Mouse (Mus musculus) cerebellum, postnatal 4 days (tissue): Measurements from ENCODE around the gene Capza1.
A peak's percentile ranks its signal among the peaks of the same experiment; 100 is the strongest.

Source experiments
- DNase-seq, 2 experiments: peaks; one replicate each; pipeline ENCODE4 v3.0.0; 2022; ENCODE audit warnings: low spot score in 2 of 2, mixed read lengths in 1 of 2

Capza1 gene

GRCm38 (mm10) chr3:104788561-104789311 lies 75.6 kb downstream of the Capza1 start:
- peak in 1 of 2 experiments; percentile 74 for DNase-seq

- no peak for DNase-seq
These were observed 76.2 kb downstream of the Capza1 start, which contains the start of gene Rhoc for GRCm38 (mm10) chr3:104788075-104788474. Gene Rhoc, plus strand, starts transcription at chr3:104788375.

- DNase-seq: no peak
These were observed 79.0 kb downstream of the Capza1 start for GRCm38 (mm10) chr3:104785284-104785683.

GRCm38 (mm10) chr3:104783971-104784500 lies 80.3 kb downstream of the Capza1 start:
- no peak for DNase-seq

GRCm38 (mm10) chr3:104782061-104782681 lies 82.1 kb downstream of the Capza1 start:
- DNase-seq: no peak

- no peak for DNase-seq
These were observed 82.8 kb downstream of the Capza1 start, which contains the start of gene Fam19a3 for GRCm38 (mm10) chr3:104781471-104781903. Gene Fam19a3, minus strand, starts transcription at chr3:104781840.

- DNase-seq: no peak
These were observed 83.5 kb downstream of the Capza1 start, which contains the start of gene Ppm1j for GRCm38 (mm10) chr3:104780561-104781420. Gene Ppm1j, plus strand, starts transcription at chr3:104781056.

GRCm38 (mm10) chr3:104779949-104780348 lies 84.4 kb downstream of the Capza1 start:
- peak in 1 of 2 experiments; percentile 79 for DNase-seq

- peak in 1 of 2 experiments; percentile 30 for DNase-seq
These were observed 87.0 kb downstream of the Capza1 start for GRCm38 (mm10) chr3:104777342-104777741.

- no peak for DNase-seq
These were observed 91.0 kb downstream of the Capza1 start for GRCm38 (mm10) chr3:104773301-104773700.
